Mouse (Mus musculus) urinary bladder, postnatal 36 days (tissue): ENCODE results near the gene Olfr1443.
"Not testable (repeated sequence)": the region's sequence is repeated elsewhere in the genome, so short reads cannot be mapped to it uniquely, and the experiment has no call there.

Experiments used
- DNase-seq, 2 experiments: peaks; one replicate each; pipeline ENCODE4 v3.0.0; 2022; ENCODE audit warnings: low spot score in 2 of 2, mixed read lengths in 1 of 2

Gene Olfr1443

GRCm38 (mm10) chr19:12677812-12678211, at the start of gene Olfr1443:
Gene Olfr1443 (plus strand): TSS chr19:12678112.
- DNase-seq = no peak

- no peak for DNase-seq
These were observed 44.7 kb upstream of the Olfr1443 start, which contains the start of gene Glyat for GRCm38 (mm10) chr19:12633176-12633575. Gene Glyat (plus strand): TSS chr19:12633308.

- no peak for DNase-seq
These were observed 43.7 kb upstream of the Olfr1443 start for GRCm38 (mm10) chr19:12634259-12634658.

- no peak for DNase-seq
These were observed 42.9 kb upstream of the Olfr1443 start for GRCm38 (mm10) chr19:12634963-12635362.

GRCm38 (mm10) chr19:12636863-12637262, 41.0 kb upstream of the Olfr1443 start:
- no peak for DNase-seq

GRCm38 (mm10) chr19:12638049-12638448, 39.9 kb upstream of the Olfr1443 start:
- no peak for DNase-seq

GRCm38 (mm10) chr19:12649511-12649910, 28.4 kb upstream of the Olfr1443 start:
- DNase-seq = no peak

- no peak for DNase-seq
These were observed 11.8 kb upstream of the Olfr1443 start for GRCm38 (mm10) chr19:12666156-12666555.

GRCm38 (mm10) chr19:12668601-12669000, 9.3 kb upstream of the Olfr1443 start:
- not testable (repeated sequence) for DNase-seq

GRCm38 (mm10) chr19:12670139-12670538, 7.8 kb upstream of the Olfr1443 start, which contains the start of gene Olfr1442:
Gene Olfr1442 (plus strand): TSS chr19:12670439.
- DNase-seq = no peak

- no peak for DNase-seq
These were observed 6.9 kb upstream of the Olfr1443 start for GRCm38 (mm10) chr19:12671051-12671450.

- no peak for DNase-seq
These were observed 6.7 kb downstream of the Olfr1443 start for GRCm38 (mm10) chr19:12684638-12685037.

GRCm38 (mm10) chr19:12685231-12685630, 7.3 kb downstream of the Olfr1443 start:
- DNase-seq = no peak

GRCm38 (mm10) chr19:12695590-12695989, 17.7 kb downstream of the Olfr1443 start, which contains the start of gene Keg1:
Gene Keg1 (plus strand): TSS chr19:12695786.
- no peak for DNase-seq

- DNase-seq = no peak
These were observed 18.3 kb downstream of the Olfr1443 start for GRCm38 (mm10) chr19:12696221-12696620.

GRCm38 (mm10) chr19:12708458-12708857, 30.5 kb downstream of the Olfr1443 start:
- DNase-seq = no peak

GRCm38 (mm10) chr19:12708986-12709385, 31.1 kb downstream of the Olfr1443 start:
- no peak for DNase-seq

GRCm38 (mm10) chr19:12719189-12719588, 41.3 kb downstream of the Olfr1443 start:
- no peak for DNase-seq

- no peak for DNase-seq
These were observed 42.6 kb downstream of the Olfr1443 start for GRCm38 (mm10) chr19:12720463-12720862.

- not testable (repeated sequence) for DNase-seq
These were observed 43.0 kb downstream of the Olfr1443 start for GRCm38 (mm10) chr19:12720919-12721318.

GRCm38 (mm10) chr19:12721596-12721995, 43.7 kb downstream of the Olfr1443 start:
- DNase-seq = not testable (repeated sequence)

GRCm38 (mm10) chr19:12722308-12722707, 44.4 kb downstream of the Olfr1443 start:
- peak; percentile 6 to 35 for DNase-seq

- DNase-seq = no peak
These were observed 47.9 kb downstream of the Olfr1443 start for GRCm38 (mm10) chr19:12725851-12726250.

- DNase-seq = no peak
These were observed 53.1 kb downstream of the Olfr1443 start for GRCm38 (mm10) chr19:12731036-12731435.
